Mouse (Mus musculus): ENCODE data around the gene Psmb10.

Psmb10 gene

GRCm38 (mm10) chr8:105937496-105938305 is 543 bp downstream of the Psmb10 start:
- DNase-seq (ENCODE audit: low read depth, low spot score), result peak; percentile 86

GRCm38 (mm10) chr8:105936866-105937475 is 1.3 kb downstream of the Psmb10 start:
- DNase-seq (ENCODE audit: low read depth, low spot score), result peak; percentile 97

- DNase-seq (ENCODE audit: low read depth, low spot score), result no peak
Measured at GRCm38 (mm10) chr8:105935863-105936603, 2.2 kb downstream of the Psmb10 start.

GRCm38 (mm10) chr8:105935105-105935504 is 3.1 kb downstream of the Psmb10 start:
- DNase-seq (ENCODE audit: low read depth, low spot score), result no peak

GRCm38 (mm10) chr8:105933762-105934161 is 4.5 kb downstream of the Psmb10 start, which contains the start of gene Ctrl:
Gene Ctrl, minus strand, starts transcription at chr8:105933862.
- no peak for DNase-seq (ENCODE audit: low read depth, low spot score)

GRCm38 (mm10) chr8:105932525-105932924 is 5.7 kb downstream of the Psmb10 start:
- no peak for DNase-seq (ENCODE audit: low read depth, low spot score)

- DNase-seq (ENCODE audit: low read depth, low spot score), result no peak
Measured at GRCm38 (mm10) chr8:105931271-105931670, 7.0 kb downstream of the Psmb10 start.

GRCm38 (mm10) chr8:105930602-105931001 is 7.6 kb downstream of the Psmb10 start:
- DNase-seq (ENCODE audit: low read depth, low spot score), result peak; percentile 76

- DNase-seq (ENCODE audit: low read depth, low spot score), result no peak
Measured at GRCm38 (mm10) chr8:105925123-105925522, 13.1 kb downstream of the Psmb10 start.

GRCm38 (mm10) chr8:105919390-105919789 is 18.9 kb downstream of the Psmb10 start:
- no peak for DNase-seq (ENCODE audit: low read depth, low spot score)

GRCm38 (mm10) chr8:105900941-105901616 is 37.2 kb downstream of the Psmb10 start:
- peak; percentile 51 for DNase-seq (ENCODE audit: low read depth, low spot score)

- peak; percentile 95 for DNase-seq (ENCODE audit: low read depth, low spot score)
Measured at GRCm38 (mm10) chr8:105900180-105900940, 37.9 kb downstream of the Psmb10 start, which contains the start of gene Pskh1. Gene Pskh1, plus strand, starts transcription at chr8:105900441.

GRCm38 (mm10) chr8:105897801-105898480 is 40.3 kb downstream of the Psmb10 start:
- no peak for DNase-seq (ENCODE audit: low read depth, low spot score)

GRCm38 (mm10) chr8:105893339-105893738 is 44.9 kb downstream of the Psmb10 start, which contains the start of gene Nrn1l:
Gene Nrn1l, plus strand, starts transcription at chr8:105893567.
- peak; percentile 29 for DNase-seq (ENCODE audit: low read depth, low spot score)

GRCm38 (mm10) chr8:105892432-105892831 is 45.8 kb downstream of the Psmb10 start:
- peak; percentile 26 for DNase-seq (ENCODE audit: low read depth, low spot score)

- DNase-seq (ENCODE audit: low read depth, low spot score), result no peak
Measured at GRCm38 (mm10) chr8:105890870-105891269, 47.4 kb downstream of the Psmb10 start.

GRCm38 (mm10) chr8:105889756-105890465 is 48.3 kb downstream of the Psmb10 start:
- DNase-seq (ENCODE audit: low read depth, low spot score), result no peak
